Mouse (Mus musculus) embryo, embryonic 10 days (tissue): ENCODE results near the gene Efna5.
A peak's percentile ranks its signal among the peaks of the same experiment; 100 is the strongest.

Source experiments
- DNase-seq: peaks from one replicate; pipeline ENCODE4 v3.0.0-alpha.2; 2015; ENCODE audit warnings: low spot score

The Efna5 gene

DNA sequence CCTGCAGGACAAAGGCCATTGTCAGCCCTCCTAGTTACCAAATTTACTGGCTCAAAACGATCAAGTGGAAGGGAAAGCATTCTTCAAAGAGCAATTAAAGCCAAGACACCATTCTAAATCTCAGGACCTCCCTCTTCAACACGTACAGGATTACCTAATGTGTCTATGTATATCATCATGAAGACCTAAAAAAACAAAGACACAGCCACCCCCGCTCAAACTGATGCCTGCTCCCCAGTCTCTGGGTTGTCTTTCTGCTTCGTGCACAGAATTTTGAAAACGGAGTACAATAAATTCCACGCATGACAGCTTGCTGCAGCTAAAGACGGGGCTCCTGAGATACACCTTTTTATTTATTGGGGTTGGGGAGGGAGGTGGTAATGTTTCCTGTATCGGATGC lies 133.7 kb downstream of the Efna5 start:
- DNase-seq: no peak

DNA sequence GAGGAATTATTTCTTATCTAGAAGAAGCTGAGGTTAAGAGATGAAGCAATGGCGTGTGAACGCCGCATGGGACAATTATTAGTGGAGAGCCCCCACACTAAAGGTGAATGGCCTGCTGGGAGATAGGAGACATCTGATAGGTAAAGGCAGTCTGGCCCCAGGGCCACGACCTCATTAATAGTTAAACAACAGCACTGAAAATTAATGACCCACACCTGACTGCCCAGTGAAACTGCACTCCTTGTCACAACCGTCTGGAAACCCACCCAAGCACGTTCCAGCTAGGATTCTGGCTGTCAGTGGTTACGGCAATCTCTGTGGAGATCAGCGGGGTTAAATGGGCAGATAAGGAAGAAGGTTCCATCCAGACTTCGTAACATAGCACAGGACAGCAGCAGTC lies 134.3 kb downstream of the Efna5 start:
- no peak for DNase-seq

DNA sequence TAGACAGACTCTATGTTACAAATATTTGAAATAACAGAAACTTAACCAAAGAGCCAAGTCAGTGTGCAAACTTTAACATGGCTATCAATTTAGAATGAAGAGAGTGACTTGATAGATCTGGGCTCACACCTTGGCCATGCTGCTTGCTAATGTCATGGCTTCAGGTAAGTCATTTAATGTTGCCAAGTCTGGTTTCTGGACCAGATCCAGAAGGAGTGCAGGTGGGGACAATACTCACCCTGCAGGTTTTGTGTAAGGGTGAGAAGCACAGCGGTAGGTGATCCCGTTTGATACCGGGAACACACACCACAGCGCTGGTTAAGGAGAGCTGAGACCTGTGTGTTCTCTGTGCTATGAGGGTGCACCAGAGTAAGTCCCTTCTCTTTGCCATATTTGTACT lies 135.8 kb downstream of the Efna5 start:
- no peak for DNase-seq

DNA sequence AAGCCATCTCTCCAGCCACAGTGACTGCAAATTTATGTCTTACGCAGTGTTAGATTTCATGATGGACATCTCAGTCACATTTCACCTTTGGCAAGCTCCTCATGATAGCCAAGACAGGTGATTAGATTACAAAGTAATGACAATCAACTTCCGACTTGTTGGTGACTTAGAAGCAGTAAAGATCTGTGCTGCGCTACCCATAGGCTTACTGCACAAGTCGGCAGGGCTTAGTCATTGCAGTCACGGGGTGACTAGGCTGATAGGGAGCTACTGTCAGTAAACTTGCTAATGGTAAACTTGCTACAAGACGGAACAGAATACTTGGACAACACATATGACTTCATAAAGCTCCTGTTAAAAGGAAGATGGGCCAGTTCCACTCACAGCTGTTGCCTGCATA lies 136.9 kb downstream of the Efna5 start:
- DNase-seq: no peak

DNA sequence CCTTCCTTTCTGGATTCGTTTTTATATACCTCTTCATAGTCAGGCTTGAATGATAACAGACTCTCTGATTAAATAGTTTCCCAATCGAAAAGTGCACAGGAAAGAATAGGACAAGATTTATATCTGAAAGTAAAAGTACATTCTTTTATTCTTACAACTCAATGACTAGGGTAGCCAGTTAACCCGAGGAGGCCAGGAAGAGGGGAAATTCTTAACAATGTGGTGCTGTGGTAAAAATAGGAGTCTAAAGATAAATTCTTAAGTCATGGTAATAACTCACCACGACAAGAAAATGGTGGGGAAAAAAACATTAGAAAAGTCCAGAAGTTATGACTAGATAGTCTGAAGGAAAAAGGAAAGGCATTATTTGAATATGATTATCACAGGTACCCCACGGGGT lies 139.4 kb downstream of the Efna5 start:
- DNase-seq: no peak

DNA sequence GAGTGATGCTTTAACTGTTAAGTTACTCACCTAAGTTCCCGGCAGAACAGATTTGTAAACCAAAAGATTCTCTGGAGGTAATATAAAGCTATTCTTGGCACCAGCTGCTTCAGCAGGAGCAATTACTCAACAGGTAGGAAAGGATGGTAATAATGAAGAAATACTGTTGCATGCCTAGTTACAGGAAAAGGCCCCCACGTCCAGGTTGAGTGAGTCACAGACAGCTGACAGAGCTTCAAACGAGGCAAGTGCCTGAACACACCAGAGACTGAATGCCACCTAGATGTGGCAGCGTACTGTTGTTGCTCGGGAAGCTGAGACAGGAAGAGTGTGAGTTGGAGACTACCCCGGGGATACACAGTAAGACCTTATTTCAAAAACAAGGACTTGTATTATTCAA lies 140.1 kb downstream of the Efna5 start:
- no peak for DNase-seq

DNA sequence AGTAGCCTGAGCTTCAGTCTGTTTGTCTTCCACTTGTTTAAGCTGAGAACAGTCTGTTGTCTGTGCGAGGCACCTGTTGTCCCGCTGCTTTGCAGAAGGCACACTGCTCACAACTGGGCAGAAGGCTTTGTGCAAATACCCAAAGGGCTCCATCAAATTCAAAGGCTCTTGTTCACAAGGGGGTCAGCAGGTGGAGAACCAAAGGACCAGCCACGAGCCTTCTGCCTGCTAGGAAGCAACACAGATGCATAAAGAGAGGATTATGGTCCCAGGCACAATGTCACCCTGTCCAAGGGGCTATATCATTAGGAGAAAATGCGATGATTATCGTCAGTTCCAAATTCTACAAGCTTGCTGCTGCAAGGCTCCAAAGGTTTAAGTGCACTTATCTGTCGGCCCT lies 141.1 kb downstream of the Efna5 start:
- no peak for DNase-seq

DNA sequence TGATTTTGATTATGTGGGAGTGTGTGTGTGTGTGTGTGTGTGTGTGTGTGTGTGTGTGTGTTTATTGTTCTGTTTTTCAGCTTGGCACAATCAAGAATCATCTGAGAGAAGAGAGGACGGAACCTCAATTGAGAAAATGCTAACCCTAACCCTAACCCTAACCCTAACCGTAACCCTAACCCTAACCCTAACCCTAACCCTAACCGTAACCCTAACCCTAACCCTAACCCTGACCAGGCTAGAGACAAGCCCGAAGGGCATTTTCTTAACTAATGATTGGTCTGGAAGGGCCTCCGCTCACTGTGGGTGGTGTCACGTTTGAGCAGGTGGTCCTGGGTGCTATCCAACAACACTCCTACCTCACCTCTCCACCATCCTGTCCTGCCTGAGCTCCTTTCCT lies 143.7 kb downstream of the Efna5 start:
- no peak for DNase-seq

DNA sequence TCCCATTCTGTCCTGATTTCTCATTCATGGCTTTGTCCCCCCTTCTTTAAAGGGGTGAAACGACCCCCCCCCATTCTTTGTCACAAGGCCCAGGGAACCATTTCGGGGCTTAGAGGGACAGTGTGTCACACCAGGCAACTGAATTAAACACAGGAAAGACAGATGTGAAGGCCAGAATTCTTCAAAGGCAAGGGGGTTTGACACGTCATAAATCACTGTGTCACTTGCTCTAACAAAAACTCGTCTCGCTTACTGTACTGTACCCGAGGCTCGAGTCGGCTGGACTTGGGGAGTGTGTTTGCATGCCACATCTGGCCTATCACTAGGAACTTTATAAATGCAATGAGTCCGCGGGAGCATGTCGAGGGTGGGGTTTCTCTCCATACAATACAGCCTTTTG lies 145.2 kb downstream of the Efna5 start:
- peak; percentile 69 for DNase-seq

DNA sequence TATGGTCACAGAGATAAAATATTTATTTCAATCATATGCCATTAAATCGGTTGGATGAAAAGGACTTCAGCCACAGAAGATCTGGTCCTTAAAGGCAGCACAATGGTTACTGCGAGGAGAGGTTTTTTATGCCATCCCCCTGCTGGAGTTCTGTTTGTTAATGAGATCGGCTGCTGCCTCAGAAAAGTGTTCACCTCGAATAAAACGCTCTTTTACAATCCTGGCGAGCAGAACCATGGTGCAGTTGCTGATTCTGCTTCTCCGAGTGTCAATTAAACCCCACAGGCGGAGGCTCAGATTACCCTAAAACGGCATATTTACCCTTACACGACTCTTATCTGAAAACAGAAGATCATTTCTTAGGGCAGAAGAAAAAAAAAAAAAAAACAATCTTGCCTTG lies 146.2 kb downstream of the Efna5 start:
- no peak for DNase-seq

DNA sequence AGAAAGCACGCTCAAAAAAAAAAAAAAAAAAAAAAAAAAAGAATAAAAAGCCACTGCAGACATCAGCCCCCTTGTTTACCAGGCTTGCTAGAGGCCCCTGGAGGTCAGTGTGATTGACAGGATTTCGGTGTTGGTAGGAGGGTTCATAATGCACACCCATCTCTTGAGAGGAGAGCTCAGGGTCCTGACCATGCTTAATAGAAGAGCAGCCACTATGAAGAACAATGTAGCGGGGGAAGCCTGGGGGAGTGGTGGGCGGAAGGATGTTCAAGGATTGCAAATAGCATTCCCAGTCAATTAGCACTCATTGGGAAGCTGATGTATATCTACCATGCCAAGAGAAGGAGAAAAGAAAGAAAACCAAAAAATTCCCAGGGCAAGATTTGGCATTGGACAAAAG lies 147.1 kb downstream of the Efna5 start:
- no peak for DNase-seq

DNA sequence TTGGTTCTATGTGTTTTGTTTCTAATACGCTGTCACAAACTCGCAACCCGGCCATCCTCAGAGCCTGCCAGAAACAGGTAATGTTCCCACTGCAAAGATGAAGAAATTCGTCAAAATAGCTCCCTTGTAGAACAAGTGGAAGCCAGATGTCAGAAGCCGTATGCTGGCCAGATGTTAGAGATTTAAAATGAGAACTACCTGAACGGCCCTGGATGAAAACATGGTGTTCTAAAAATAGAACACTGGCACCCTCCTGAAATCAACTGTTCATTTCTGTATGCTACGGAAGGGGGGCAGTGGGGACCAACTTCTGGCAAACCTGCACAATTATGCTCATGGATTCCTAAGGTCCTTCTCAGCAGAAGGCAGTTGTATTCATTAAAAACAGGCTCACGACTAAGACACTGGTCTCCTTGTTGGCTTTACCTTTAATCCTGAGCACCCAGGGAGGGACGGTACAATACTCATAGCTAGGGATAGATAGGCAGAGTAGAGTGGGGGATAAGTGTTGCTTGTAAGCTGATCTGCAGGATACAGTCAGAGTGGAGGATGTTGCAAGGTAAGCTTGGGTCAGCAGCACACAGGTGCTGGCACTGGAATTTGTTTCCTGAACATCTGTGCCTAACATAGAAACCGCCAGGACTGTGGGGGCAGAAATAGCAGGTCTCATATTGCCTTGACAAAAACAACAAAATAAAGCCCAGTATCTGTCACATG lies 151.2 kb downstream of the Efna5 start:
- DNase-seq: no peak

DNA sequence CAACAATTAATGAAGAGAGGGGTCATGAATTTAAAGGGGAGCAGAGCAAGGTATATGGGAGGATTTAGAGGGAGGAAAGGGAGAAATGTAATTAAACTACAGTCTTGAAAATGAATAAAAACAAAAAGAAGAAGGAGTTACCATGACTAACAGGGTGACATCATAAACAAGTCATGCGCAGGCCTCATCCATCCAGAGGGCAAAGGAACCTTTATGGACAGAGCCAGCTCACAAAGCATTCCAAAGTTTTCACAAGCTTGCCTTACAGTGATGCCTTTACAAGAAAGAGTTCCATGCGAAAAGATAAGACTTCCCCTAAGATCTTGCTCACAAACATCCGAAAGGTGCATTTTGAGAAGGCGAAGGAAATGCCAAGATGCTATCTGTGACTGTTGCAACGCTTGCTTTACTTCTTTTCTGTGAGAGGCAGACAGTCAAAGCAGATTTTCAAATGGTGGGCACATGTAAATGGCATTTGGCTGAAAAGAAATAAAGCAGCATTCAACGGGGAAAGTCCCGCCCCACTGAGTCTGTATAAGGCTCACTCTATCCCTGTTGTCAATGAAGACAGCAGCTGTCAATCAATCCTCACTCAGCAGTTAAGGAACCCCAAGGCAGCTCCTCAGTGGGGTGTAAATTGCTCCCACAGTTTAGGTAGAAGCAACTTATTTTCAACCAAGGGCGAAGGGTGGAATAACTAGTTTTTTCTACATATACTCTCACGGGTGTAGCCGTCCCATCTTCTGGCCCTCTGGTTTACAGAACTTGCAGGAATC lies 152.8 kb downstream of the Efna5 start:
- no peak for DNase-seq

DNA sequence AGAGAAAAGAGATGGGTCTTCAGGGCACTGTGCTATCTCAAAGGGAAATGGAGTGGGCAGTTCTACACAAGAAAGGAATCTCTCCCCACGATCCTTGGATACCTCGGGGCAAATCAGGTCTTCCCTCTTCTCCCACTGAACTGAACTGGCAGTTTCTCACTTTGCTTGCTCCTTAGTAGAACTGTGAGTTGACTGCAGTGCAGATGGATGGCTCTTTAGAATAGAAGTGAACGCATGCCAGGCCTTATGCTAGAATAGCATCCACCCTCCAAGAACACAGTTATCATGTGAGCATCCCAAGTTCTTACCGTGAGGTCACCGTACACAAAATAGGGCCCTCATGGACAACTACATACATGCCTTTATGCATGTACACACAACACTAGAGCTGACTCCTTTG lies 155.0 kb downstream of the Efna5 start:
- no peak for DNase-seq

DNA sequence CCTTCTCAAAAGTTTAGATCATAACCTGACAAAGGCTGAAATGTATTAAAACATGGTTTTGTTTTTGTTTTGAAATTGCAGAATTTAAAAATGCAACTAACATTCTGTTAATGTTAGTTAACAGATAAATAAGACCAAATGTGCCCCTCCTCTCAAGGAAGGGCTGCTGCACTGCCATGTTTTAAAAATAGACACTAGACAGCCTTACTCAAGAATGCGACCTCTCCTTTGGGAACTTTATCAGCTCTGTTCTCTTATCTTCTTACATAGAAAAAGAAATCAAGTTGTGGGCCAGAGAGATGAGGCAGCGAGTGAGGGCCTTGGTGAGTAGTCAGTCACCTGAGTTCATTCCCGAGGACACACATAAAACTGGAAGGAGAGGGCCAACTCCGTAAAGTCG lies 158.2 kb downstream of the Efna5 start:
- DNase-seq: no peak

DNA sequence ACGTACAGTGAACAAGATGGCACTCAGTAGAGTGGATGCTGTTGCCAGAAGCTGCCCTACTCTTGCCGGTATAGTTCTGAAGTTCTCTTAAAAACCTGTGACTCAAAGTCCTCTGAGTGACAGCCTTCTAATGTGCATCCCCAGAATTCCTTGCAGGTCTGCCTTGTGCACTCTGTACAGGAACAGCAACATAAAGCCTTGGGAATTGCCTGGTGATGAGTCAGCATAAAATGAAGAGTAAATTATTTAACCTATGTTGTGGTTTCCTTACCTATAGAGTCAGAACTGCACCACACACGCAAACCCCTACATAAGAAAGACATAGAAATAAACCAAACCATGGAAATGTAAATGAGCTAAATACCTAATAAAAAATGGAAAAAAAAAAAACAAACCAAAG lies 159.5 kb downstream of the Efna5 start:
- DNase-seq: no peak

DNA sequence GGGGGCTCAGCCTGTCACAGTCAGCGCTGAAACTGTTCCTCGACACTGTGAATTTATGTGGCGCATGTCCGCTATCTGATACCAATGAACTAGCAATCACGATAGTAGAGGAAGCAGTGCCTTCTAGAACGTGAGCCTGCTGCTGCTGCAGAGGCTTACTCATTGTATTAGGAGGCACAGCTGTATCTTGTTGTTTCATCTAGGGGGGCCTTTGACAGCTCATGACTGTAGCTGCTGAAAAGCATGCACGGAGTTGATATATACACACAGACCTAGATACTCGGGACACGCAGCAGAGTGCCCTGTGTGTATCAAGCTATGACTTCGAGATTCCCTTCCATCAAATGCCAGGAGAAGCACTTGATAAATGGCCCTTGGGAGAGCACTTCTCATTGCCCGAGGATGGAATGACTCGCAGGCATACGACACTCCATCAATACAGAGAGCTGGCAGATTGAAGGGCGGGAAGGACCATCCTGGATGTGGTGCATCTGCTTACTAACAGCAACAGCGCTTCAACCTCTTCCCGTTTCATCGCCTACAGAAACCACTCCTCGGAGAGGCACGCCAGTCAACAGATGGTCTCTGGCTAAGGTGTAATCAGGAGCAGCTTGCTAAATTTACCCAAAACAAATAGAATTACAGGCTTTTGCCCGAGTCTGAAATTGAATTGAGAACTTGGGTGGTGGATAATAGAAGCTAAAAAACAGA lies 160.2 kb downstream of the Efna5 start:
- DNase-seq: no peak

DNA sequence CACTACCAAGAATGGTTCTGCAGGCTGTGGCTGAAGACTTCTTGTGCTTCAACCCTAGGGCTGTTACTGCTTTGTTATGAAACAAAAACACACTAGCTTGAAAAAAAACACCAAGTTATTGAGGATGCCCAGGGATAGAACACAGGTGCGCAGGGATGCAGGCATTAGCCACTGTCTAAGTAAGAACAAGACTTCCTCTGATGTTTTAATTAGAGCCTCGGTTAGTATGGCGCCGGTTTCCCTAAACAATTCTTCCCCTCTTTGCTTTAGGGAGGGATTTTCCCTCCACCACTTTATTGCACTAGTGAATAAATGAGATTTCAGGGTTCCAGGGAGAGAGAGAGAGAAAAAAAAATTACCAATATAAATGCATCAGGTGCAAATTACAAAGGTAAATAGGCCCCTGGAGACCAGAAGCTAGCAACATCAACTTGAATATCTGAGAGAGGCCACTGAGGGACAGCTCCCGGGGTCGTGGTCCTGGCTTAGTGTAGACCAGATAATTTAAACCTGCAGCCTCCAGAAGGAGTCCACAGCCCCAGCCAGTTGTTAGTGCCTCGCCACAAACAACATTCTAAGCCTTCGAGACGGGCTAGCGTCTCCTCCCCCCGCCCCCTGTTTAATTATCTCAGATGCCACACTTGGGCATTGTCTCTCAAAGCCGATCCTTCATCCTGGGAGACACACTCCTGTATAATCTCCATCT lies 163.5 kb downstream of the Efna5 start:
- no peak for DNase-seq

DNA sequence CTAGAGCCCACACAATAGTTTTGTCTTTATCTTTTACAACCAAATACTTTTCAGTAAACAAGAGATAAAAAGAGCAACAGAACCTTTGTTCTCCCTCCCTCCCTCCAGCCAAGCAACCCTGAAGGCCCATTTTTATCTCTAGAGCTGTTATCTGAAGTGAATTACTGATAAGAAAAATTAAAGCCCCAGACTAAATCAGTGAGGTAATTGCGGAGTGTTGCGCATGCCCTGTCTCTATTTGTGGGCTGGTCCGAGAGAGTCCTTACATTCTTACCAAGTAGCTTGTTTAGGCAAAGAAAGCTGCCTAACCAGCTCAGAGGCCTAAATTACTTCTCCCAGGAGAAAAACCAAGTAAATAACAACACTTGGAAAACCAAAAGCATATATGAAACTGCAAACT lies 167.7 kb downstream of the Efna5 start:
- no peak for DNase-seq

DNA sequence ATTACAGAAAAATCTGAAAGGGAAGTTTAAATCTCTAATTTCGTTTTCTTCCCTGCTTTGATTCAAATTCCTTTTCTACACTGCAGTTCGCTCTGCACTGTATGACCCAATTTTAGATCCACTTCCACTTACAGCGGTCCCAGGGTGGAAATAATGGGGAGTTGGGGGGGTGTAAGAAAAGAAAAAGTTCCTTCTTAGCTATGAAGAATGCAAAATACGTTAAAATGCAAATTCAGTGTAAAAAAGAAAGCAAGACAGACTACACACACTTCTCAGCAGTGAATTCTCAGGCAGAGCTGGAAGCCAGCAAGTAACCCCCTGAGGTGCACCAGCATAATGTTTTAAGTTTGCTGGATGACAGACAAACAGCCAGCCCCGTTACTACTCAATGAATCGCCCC lies 174.7 kb downstream of the Efna5 start:
- no peak for DNase-seq

DNA sequence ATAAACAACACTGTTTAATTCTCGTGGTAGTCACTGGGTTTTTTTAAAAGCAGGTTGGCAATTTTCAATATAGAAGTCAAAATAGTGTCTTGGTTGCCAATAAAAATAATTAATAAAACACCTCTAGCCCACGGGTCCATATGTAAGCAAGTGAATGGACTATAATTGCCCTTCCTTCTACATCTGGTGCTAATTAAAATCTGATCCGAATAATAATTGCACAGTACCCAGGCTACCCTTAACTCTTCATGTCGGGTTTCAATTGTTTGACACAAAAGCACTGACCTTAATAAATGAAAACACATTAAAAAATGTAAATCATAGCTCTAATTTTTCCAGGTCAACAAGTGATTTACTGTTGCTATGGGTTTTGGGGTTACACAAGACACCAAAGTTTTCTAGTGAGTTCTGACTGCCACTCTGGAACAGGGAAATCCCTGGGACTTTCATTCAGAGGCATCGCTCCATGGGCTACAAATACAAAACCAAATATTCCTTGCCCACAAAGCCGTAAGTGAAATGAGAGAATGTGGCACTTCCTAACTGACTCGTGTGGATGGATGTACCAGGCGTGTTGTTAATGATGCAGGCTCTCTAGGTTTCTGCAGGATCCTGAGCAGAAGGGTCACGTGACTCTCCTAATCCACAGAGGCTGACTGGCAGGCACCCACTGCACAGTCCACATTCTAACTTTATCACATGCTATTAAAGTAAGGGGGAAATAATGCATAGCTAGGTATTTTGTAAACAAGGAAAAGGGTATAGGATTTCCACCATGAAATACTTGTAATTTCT lies 178.9 kb downstream of the Efna5 start:
- DNase-seq: no peak
